Mouse (Mus musculus): ENCODE data around the gene Chst8. TPM values are rescaled to one million over a fixed set of nuclear protein-coding genes. Genes with fewer than 3 reads are reported as not detected.

Chst8 gene
- 10 to 100 TPM; 10.6 to 12.7 TPM for total RNA-seq (2021)
- long read RNA-seq, experiment 1, transcript Chst8-201 (4 exons, 2,372 nt) = major isoform, 8 of 9 reads
- long read RNA-seq, experiment 1, partial matches to known transcripts = 0 of 9 reads
- long read RNA-seq, experiment 1, other reads (novel, unspliced or antisense) = 1 of 9 reads
- long read RNA-seq, experiment 2, partial matches to known transcripts = 3 of 9 reads
- long read RNA-seq, experiment 2, other reads (novel, unspliced or antisense) = 2 of 9 reads

GRCm38 (mm10) chr7:34812531-34813111 is at the start of gene Chst8:
TSS of gene Chst8 (minus strand) at chr7:34812711.
- peak; percentile 85 to 92 for DNase-seq (ENCODE audit: low spot score in 2 of 2)

GRCm38 (mm10) chr7:34858291-34858690 is 45.8 kb upstream of the Chst8 start:
- DNase-seq (ENCODE audit: low spot score in 2 of 2) = peak; percentile 23 to 32

GRCm38 (mm10) chr7:34854781-34855352 is 42.4 kb upstream of the Chst8 start:
- DNase-seq (ENCODE audit: low spot score in 2 of 2) = peak in 1 of 2 experiments; percentile 15

GRCm38 (mm10) chr7:34853393-34853792 is 40.9 kb upstream of the Chst8 start:
- no peak for DNase-seq (ENCODE audit: low spot score in 2 of 2)

GRCm38 (mm10) chr7:34849660-34850059 is 37.1 kb upstream of the Chst8 start:
- peak; percentile 36 to 46 for DNase-seq (ENCODE audit: low spot score in 2 of 2)

GRCm38 (mm10) chr7:34848811-34849210 is 36.3 kb upstream of the Chst8 start:
- DNase-seq (ENCODE audit: low spot score in 2 of 2) = no peak

- no peak for DNase-seq (ENCODE audit: low spot score in 2 of 2)
These were observed 35.4 kb upstream of the Chst8 start for GRCm38 (mm10) chr7:34847900-34848299.

GRCm38 (mm10) chr7:34847410-34847809 is 34.9 kb upstream of the Chst8 start:
- no peak for DNase-seq (ENCODE audit: low spot score in 2 of 2)

- no peak for DNase-seq (ENCODE audit: low spot score in 2 of 2)
These were observed 26.2 kb upstream of the Chst8 start for GRCm38 (mm10) chr7:34838749-34839148.

- no peak for DNase-seq (ENCODE audit: low spot score in 2 of 2)
These were observed 25.7 kb upstream of the Chst8 start for GRCm38 (mm10) chr7:34838231-34838630.

GRCm38 (mm10) chr7:34826255-34826909 is 13.9 kb upstream of the Chst8 start:
- DNase-seq (ENCODE audit: low spot score in 2 of 2) = no peak

GRCm38 (mm10) chr7:34821587-34821986 is 9.1 kb upstream of the Chst8 start:
- no peak for DNase-seq (ENCODE audit: low spot score in 2 of 2)

GRCm38 (mm10) chr7:34820554-34820953 is 8.0 kb upstream of the Chst8 start:
- DNase-seq (ENCODE audit: low spot score in 2 of 2) = no peak

- no peak for DNase-seq (ENCODE audit: low spot score in 2 of 2)
These were observed 7.3 kb upstream of the Chst8 start for GRCm38 (mm10) chr7:34819796-34820195.

GRCm38 (mm10) chr7:34818660-34819059 is 6.1 kb upstream of the Chst8 start:
- DNase-seq (ENCODE audit: low spot score in 2 of 2) = no peak

GRCm38 (mm10) chr7:34816981-34817380 is 4.5 kb upstream of the Chst8 start:
- no peak for DNase-seq (ENCODE audit: low spot score in 2 of 2)

- no peak for DNase-seq (ENCODE audit: low spot score in 2 of 2)
These were observed 2.3 kb upstream of the Chst8 start for GRCm38 (mm10) chr7:34814801-34815200.

- DNase-seq (ENCODE audit: low spot score in 2 of 2) = peak; percentile 31 to 38
These were observed 682 bp downstream of the Chst8 start for GRCm38 (mm10) chr7:34811531-34812526.

- DNase-seq (ENCODE audit: low spot score in 2 of 2) = no peak
These were observed 1.5 kb downstream of the Chst8 start for GRCm38 (mm10) chr7:34811060-34811459.

GRCm38 (mm10) chr7:34806307-34806706 is 6.2 kb downstream of the Chst8 start:
- peak; percentile 50 to 70 for DNase-seq (ENCODE audit: low spot score in 2 of 2)

All from adrenal gland, adult 18-20 months (tissue).